Mouse (Mus musculus): ENCODE results near the gene Gpc4.

Gpc4 gene

DNA sequence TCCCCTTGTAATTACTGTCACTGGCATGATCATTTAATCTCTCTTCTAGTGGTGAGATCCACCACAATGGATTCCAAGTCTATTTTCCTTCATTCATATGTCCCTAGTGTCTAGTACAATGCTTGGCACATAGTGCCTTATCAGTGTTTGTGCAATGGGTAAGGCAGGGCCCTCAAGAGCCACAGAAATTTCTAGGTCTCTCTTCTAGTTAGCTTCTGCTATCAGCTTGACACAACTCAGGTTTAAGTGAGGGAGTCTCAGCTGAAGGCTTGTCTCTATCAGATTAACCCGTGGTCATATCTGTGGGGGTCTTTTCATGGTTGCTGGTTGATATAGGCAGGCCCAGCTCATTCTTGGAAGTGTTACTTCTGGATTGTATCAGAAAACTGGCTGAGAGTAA lies 125.2 kb downstream of the Gpc4 start:
- DNase-seq (ENCODE audit: extremely low read depth, insufficient read length, low spot score) = no peak

DNA sequence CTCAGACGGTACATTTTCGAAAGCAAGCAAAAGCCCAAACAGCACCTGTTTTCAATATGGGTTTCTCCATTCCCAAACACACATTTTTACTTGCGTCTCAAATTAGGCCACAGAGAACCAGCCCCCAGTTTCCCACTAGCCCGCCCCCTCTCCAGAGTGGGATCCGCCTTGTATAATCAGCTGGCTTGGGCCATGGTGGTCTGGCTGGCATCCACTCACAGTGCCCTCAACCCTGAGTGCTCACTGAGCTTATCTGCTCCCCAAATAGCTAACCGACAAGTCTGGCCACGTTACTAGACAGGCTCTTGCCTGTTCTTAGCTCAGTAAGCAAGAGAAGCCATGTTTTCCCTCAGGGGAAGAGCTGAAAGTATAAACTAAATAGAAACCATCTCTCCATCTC lies 134.9 kb downstream of the Gpc4 start:
- no peak for DNase-seq (ENCODE audit: extremely low read depth, insufficient read length, low spot score)

DNA sequence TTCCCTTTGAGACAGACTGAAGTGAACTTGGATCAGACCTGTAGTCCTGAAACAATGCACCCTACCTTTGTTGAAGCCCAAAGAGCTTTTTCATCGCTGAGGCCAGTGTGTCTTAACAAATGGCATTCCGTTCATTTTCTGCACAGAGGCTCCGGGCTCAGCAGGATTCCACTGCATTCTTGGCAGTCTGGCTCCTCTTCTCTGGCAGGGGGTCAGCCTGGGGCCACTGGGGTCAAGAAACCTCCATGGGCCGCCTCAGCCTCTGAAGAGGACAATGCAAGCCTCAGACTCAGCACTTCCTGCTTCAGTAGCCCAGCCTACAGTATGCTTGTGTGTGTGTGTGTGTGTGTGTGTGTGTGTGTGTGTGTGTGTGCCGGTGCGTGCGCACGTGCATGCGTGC lies 147.4 kb downstream of the Gpc4 start:
- no peak for DNase-seq (ENCODE audit: extremely low read depth, insufficient read length, low spot score)

Data from 3134 (cell line).